Mouse (Mus musculus) E14TG2a.4 (cell line): ENCODE measurements around the gene Txn1.

Experiments used
- CTCF ChIP-seq: conservative IDR thresholded peaks from 2 replicates; pipeline ENCODE4 v1.5.1; 2014; ENCODE audit warnings: low read length
- NANOG ChIP-seq: IDR thresholded peaks from 2 replicates; pipeline ENCODE4 v1.6.1; 2014; ENCODE audit warnings: borderline replicate concordance, low read length, mixed read lengths
- POU5F1 ChIP-seq: IDR thresholded peaks from 2 replicates; pipeline ENCODE4 v1.6.1; 2014; ENCODE audit warnings: low read length, borderline replicate concordance

DNA sequence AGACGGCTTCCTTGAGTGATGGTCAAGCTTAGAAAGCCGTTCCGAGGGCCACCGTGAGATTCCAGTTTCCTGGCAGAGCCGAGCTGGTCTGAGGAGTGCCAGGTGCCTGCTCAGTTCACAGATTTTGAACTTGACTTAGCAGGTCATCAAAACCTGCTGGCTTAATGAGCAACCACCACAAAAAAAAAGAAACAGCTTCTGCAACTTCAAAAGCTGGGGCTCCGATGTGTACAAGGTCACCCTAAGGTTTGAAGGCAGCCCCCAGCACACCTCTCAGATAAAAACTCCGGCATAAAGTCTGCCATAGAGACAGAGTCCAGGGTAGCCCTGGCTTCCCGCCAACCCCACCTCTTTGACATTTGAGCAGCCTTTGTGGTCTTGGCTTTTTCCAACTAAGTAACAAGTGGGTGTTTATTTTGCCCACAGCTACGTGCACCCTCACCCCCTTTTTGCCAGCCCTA is 40.0 kb downstream of the Txn1 start, which contains the start of gene D630039A03Rik:
- no peak for TF ChIP-seq CTCF
- no peak for TF ChIP-seq NANOG
- no peak for TF ChIP-seq POU5F1
